Mouse (Mus musculus): Measurements from ENCODE around the gene Vsx1.

GRCm38 (mm10) chr2:150643726-150644415 is 45.3 kb downstream of the Vsx1 start:
- no peak for TF ChIP-seq CTCF (IDR thresholded peaks at IDR 0.05; ENCODE audit: extremely low read depth, insufficient read depth, low read length)
- 0 out of 2 replicates have a peak, but pooled peaks have one; percentile 20 for TF ChIP-seq POLR2A (IDR thresholded peaks at IDR 0.05; ENCODE audit: extremely low read depth, insufficient read depth, low read length)
